Mouse (Mus musculus) layer of hippocampus, postnatal 10 days (tissue): ENCODE measurements at regions not wholly inside any gene's neighbourhood (a gene's known extent, or its start where the extent isn't known, plus 50 kb on each side); places are given as distances from the start of the nearest gene placed in this dataset.
A peak's percentile ranks its signal among the peaks of the same experiment; 100 is the strongest.
"Not testable (repeated sequence)": the region's sequence is repeated elsewhere in the genome, so short reads cannot be mapped to it uniquely, and the experiment has no call there.

ENCODE experiments used
- DNase-seq, 2 experiments: peaks; one replicate each; pipeline ENCODE4 v3.0.0; 2021; ENCODE audit warnings: low spot score in 2 of 2
- microRNA-seq, 2 experiments: library from miRNA; unstranded; fragments of <30 nt; microRNA quantifications; one replicate each; pipeline ENCODE4 v1.2.0; 2021

DNA sequence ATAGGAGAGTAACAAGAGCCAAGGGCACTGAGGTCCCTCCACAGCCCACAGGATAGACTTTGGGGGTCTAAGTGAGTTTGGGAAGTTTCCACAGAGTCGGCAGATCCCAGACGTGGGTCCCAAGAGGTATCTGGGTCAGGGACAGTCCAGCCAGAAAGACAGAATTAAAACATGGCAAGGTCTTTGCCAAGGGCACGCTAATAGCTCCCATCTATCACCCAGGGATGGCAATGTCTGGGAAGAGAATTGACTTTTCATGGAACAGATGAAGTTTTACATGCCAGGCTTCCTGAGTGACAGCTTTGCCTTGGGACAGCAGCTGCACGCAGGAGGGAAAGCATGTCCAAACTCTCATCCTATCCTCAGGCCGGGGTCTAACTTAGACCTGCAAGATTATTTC lies 563.5 kb downstream of the Gm10330 start:
- not testable (repeated sequence) for DNase-seq

DNA sequence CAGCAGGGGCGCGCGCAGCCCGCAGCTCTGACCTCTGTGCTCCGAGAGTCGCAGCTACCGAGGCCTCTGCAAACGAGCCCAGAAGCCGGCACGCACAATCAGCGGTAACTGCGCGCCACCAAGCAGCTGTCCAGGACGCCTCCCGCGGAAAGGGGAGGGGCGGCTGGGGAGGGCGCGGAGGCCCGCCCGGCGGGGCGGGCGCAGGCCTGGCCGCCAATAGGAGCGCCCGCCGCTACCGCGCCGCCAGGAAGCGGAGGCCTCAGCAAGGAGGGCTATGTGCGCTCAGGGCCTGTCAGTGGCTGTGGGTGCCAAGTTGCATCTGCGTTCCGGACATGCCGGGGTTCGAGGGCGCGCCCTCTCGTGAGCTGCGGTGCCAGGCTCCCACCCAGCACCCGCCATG lies 590.5 kb downstream of the Gm10330 start:
- DNase-seq, result peak; percentile 3 to 12

DNA sequence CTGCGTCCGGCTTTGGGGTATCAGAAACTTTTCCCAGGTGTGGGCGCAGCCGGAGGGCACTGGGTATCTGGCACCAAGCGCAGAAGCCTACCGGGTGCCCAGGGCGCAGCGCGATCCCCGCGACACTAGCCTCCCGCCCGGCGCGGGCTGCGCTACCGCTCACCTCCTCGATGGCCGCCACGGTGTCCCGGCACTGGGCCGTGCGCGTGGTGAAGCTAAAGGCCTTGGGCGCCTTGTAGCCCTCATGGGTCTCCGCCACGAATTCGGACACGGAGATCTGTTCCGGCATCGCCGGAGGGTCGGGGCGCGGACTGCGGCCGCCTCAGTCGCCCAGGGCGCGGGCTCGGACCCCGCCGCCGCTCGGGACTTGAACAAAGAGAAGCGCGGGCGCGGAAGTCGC lies 591.0 kb downstream of the Gm10330 start:
- peak; percentile 2 to 6 for DNase-seq

Small RNA genes lying in the stretch of these regions (microRNA-seq; reads per million reads assigned to microRNA genes)
- gene Gm26140, result 0 reads per million in 2 experiments
